ENCODE assay signal across 15 mouse cellular contexts in the genomic region with DNA sequence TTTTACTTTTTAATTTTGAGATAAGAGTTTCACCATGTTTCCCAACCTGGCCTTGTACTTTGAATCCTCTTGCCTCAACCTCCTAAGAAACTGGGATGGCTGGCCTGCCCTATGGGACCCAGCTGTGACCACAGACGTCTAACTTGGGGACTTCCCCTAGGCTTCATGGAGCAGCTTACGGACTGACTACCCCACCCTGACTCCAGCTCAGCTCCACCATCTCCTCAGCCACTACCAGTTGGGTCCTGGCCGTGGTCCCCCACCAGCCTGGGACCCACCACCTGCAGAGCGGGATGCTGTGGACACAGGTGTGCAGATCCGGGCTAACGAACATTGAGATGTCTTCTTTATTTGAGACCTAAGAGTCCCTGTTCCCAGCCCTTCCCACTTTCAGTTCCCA. TPM values are rescaled to one million over a fixed set of nuclear protein-coding genes. Genes with fewer than 3 reads are reported as not detected.
DNase-seq lines count a peak whose midpoint lies in the region; ATAC-seq and TF ChIP-seq lines count a peak whose summit lies in the region.
"Had no signal": no experiment of that assay in that cellular context is flagged by ENCODE, and none has a peak within 500 bp of the region (broad histone marks: within the 10 kb centered on the region; RNA-seq: fewer than 3 reads in every experiment).

No protein-coding gene starts in this region.

- intact Hi-C loops in gastrocnemius, postnatal 36 days (cut with DNase I) = no loop called here

- H3K4me3 ChIP-seq in layer of hippocampus, adult 2 months = peak overlapping the region; percentile 45; the same call in 1 of the 2 replicates
- H3K4me3 ChIP-seq in embryonic facial prominence, embryonic 15.5 days (replicated peaks) = peak overlapping the region; percentile 36; the same call in 1 of the 2 replicates
- H3K4me3 ChIP-seq in midbrain, embryonic 14.5 days (replicated peaks; ENCODE audit: low read depth, low read length) = no peak overlapping the region

- H3K27me3 ChIP-seq in embryonic facial prominence, embryonic 15.5 days = no peaks in the 10 kb centered on the region
- H3K27me3 ChIP-seq in midbrain, embryonic 14.5 days (ENCODE audit: control insufficient read depth, insufficient read depth, low read length) = peaks cover 7% of the 10 kb centered on the region; the same call in 1 of the 2 replicates
- H3K27me3 ChIP-seq: heart, embryonic 15.5 days; kidney, embryonic 15.5 days had no signal

- H3K27ac ChIP-seq in layer of hippocampus, adult 2 months = no peak overlapping the region
- H3K27ac ChIP-seq in embryonic facial prominence, embryonic 15.5 days (replicated peaks) = no peak overlapping the region
- H3K27ac ChIP-seq in midbrain, embryonic 14.5 days (replicated peaks; ENCODE audit: low read depth, low read length) = no peak overlapping the region
- H3K27ac ChIP-seq: heart, embryonic 15.5 days; kidney, embryonic 15.5 days; midbrain, embryonic 12.5 days had no signal

- 88% methylated on average over 6 of the region's 6 CpGs for WGBS in embryonic facial prominence, embryonic 15.5 days
- 96% methylated on average over 6 of the region's 6 CpGs for WGBS in midbrain, embryonic 14.5 days

- ATAC-seq in embryonic facial prominence, embryonic 15.5 days (ENCODE audit: insufficient number of reproducible peaks, low FRiP score, low TSS enrichment, low read depth) = no peak
- no peak for ATAC-seq in midbrain, embryonic 14.5 days (ENCODE audit: low FRiP score, low TSS enrichment)

- no peak for TF ChIP-seq CTCF in layer of hippocampus, adult 2 months (conservative IDR thresholded peaks at IDR 0.05)

- H3K36me3 ChIP-seq in embryonic facial prominence, embryonic 15.5 days = peaks cover 14% of the 10 kb centered on the region; the same call in 1 of the 2 replicates
- peaks cover 7% of the 10 kb centered on the region; the same call in 1 of the 2 replicates for H3K36me3 ChIP-seq in midbrain, embryonic 14.5 days (ENCODE audit: control insufficient read depth, insufficient read depth, low read length)

- H3K9ac ChIP-seq in embryonic facial prominence, embryonic 15.5 days = no peak overlapping the region
- H3K9ac ChIP-seq in midbrain, embryonic 14.5 days (replicated peaks; ENCODE audit: low read length) = no peak overlapping the region
- H3K9ac ChIP-seq: heart, embryonic 15.5 days; kidney, embryonic 15.5 days; midbrain, embryonic 12.5 days had no signal

- peak overlapping the region; percentile 54; the same call in 1 of the 2 replicates for H3K4me2 ChIP-seq in embryonic facial prominence, embryonic 15.5 days (replicated peaks)
- H3K4me2 ChIP-seq in midbrain, embryonic 14.5 days (ENCODE audit: low read length) = peak overlapping the region; percentile 50; the same call in 1 of the 2 replicates

- H3K9me3 ChIP-seq in embryonic facial prominence, embryonic 15.5 days (replicated peaks) = no peaks in the 10 kb centered on the region
- no peaks in the 10 kb centered on the region for H3K9me3 ChIP-seq in midbrain, embryonic 14.5 days (ENCODE audit: control insufficient read depth, low read length)
- H3K9me3 ChIP-seq: heart, embryonic 15.5 days; kidney, embryonic 15.5 days; midbrain, embryonic 12.5 days had no signal

- peaks cover 49% of the 10 kb centered on the region for H3K4me1 ChIP-seq in embryonic facial prominence, embryonic 15.5 days
- peaks cover 7% of the 10 kb centered on the region for H3K4me1 ChIP-seq in midbrain, embryonic 14.5 days (ENCODE audit: control insufficient read depth, insufficient read depth, low read length)

- DNase-seq in cerebellum, adult 9-10 months = peak; percentile 65
- no peak for DNase-seq in cerebellum, adult 11 months
- no peak for DNase-seq in layer of hippocampus, adult 2 months (ENCODE audit: low spot score in 2 of 2)
- DNase-seq in layer of hippocampus, postnatal 36 days = no peak
- DNase-seq in midbrain, embryonic 14.5 days = no peak
- no peak for DNase-seq in MN1 (ENCODE audit: low spot score)
- DNase-seq in gastrocnemius, postnatal 36 days = no peak
- DNase-seq: spleen, adult 18-20 months; thymus, postnatal 14 days had no signal

RNA-seq across cellular contexts. Expression of a gene that starts 2.1 kb away (rescaled TPM):
- 1 to 10 TPM; 1.2 to 4.8 TPM for total RNA-seq in layer of hippocampus, adult 2 months (2021)
- 1 to 10 TPM; 2.3 to 2.8 TPM for total RNA-seq in layer of hippocampus, postnatal 36 days (2021)
- 20.0 and 21.4 TPM in 2 replicates for polyA plus RNA-seq in embryonic facial prominence, embryonic 15.5 days (2015; fragmentation: Nextera tagmentation; extraction: Ambion mirVana)
- polyA plus RNA-seq in midbrain, embryonic 14.5 days (2014; fragmentation: Nextera tagmentation; extraction: Ambion mirVana) = 3.0 and 4.3 TPM in 2 replicates
- total RNA-seq in gastrocnemius, postnatal 36 days (2021) = 10 to 100 TPM; 45.7 to 49.7 TPM

RNA-seq across cellular contexts. Expression of a gene that starts 10.4 kb away (rescaled TPM):
- 1 to 10 TPM; 6.1 to 7.4 TPM for total RNA-seq in layer of hippocampus, adult 2 months (2021)
- total RNA-seq in layer of hippocampus, postnatal 36 days (2021) = 1 to 10 TPM; 6.1 to 6.6 TPM
- 14.5 and 15.3 TPM in 2 replicates for polyA plus RNA-seq in embryonic facial prominence, embryonic 15.5 days (2015; fragmentation: Nextera tagmentation; extraction: Ambion mirVana)
- polyA plus RNA-seq in midbrain, embryonic 14.5 days (2014; fragmentation: Nextera tagmentation; extraction: Ambion mirVana) = 12.3 and 14.9 TPM in 2 replicates
- 1 to 10 TPM; 6.9 to 7.0 TPM for total RNA-seq in gastrocnemius, postnatal 36 days (2021)

RNA-seq across cellular contexts. Expression of a gene that starts 16.1 kb away (rescaled TPM):
- total RNA-seq in layer of hippocampus, adult 2 months (2021) = not detected
- total RNA-seq in layer of hippocampus, postnatal 36 days (2021) = not detected
- 0.38 and 0.41 TPM in 2 replicates for polyA plus RNA-seq in embryonic facial prominence, embryonic 15.5 days (2015; fragmentation: Nextera tagmentation; extraction: Ambion mirVana)
- polyA plus RNA-seq in midbrain, embryonic 14.5 days (2014; fragmentation: Nextera tagmentation; extraction: Ambion mirVana) = not detected in 2 replicates
- not detected for total RNA-seq in gastrocnemius, postnatal 36 days (2021)

RNA-seq across cellular contexts. Expression of a gene that starts 20.6 kb away (rescaled TPM):
- not detected for total RNA-seq in layer of hippocampus, adult 2 months (2021)
- not detected for total RNA-seq in layer of hippocampus, postnatal 36 days (2021)
- 4.8 and 5.3 TPM in 2 replicates for polyA plus RNA-seq in embryonic facial prominence, embryonic 15.5 days (2015; fragmentation: Nextera tagmentation; extraction: Ambion mirVana)
- polyA plus RNA-seq in midbrain, embryonic 14.5 days (2014; fragmentation: Nextera tagmentation; extraction: Ambion mirVana) = not detected in 2 replicates
- not detected for total RNA-seq in gastrocnemius, postnatal 36 days (2021)
- polyA plus RNA-seq: liver, embryonic 16.5 days; midbrain, embryonic 12.5 days had no signal

RNA-seq across cellular contexts. Expression of a gene that starts 22.4 kb away (rescaled TPM):
- not detected for total RNA-seq in layer of hippocampus, adult 2 months (2021)
- not detected for total RNA-seq in layer of hippocampus, postnatal 36 days (2021)
- 0.95 and 1.2 TPM in 2 replicates for polyA plus RNA-seq in embryonic facial prominence, embryonic 15.5 days (2015; fragmentation: Nextera tagmentation; extraction: Ambion mirVana)
- not detected in 2 replicates for polyA plus RNA-seq in midbrain, embryonic 14.5 days (2014; fragmentation: Nextera tagmentation; extraction: Ambion mirVana)
- not detected for total RNA-seq in gastrocnemius, postnatal 36 days (2021)
- polyA plus RNA-seq: embryonic facial prominence, embryonic 11.5 days; liver, embryonic 16.5 days; midbrain, embryonic 12.5 days had no signal

Comparison
In these comparisons a context has a peak if more than half of its experiments do, and no peak if none do; other contexts are left out.
1. RNA of a gene that starts 2.1 kb away (total RNA-seq): 45.7 to 49.7 TPM in gastrocnemius, postnatal 36 days; 1.2 to 4.8 TPM in layer of hippocampus, adult 2 months and 2.3 to 2.8 TPM in layer of hippocampus, postnatal 36 days; every median in the first group is over 4 times any median in the second.